Mouse (Mus musculus) intestine, embryonic 14.5 days (tissue): ENCODE data around the gene Gcc2. TPM values are rescaled to one million over a fixed set of nuclear protein-coding genes. Genes with fewer than 3 reads are reported as not detected.
"Not testable (repeated sequence)": the region's sequence is repeated elsewhere in the genome, so short reads cannot be mapped to it uniquely, and the experiment has no call there.

Source experiments
- ATAC-seq: fragments of 200-750 bp; cut with Nextera tagmentation; replicated peaks from 2 replicates; pipeline ENCODE4 v1.8.0; 2017; ENCODE audit warnings: low read depth, moderate number of reproducible peaks, moderate TSS enrichment, moderate library complexity; ENCODE audit not compliant: low FRiP score, low TSS enrichment
- DNase-seq: peaks from one replicate; pipeline ENCODE4 v3.0.0-alpha.2; 2018; ENCODE audit warnings: low spot score
- H3K27ac ChIP-seq: fragments of 300-500 bp; sonication (generic); 2 replicates; pipeline ENCODE4 v1.5.1; 2014; ENCODE audit warnings: low read depth, mild to moderate bottlenecking, control low read depth
- H3K27me3 ChIP-seq: fragments of 300-500 bp; sonication (generic); replicated peaks from 2 replicates; pipeline ENCODE4 v1.6.1; 2014; ENCODE audit warnings: low read length, control low read depth; ENCODE audit not compliant: control insufficient read depth, insufficient read depth
- H3K36me3 ChIP-seq: fragments of 300-500 bp; sonication (generic); 2 replicates; pipeline ENCODE4 v1.6.1; 2014; ENCODE audit warnings: low read length, control low read depth; ENCODE audit not compliant: control insufficient read depth, insufficient read depth
- H3K4me1 ChIP-seq: fragments of 300-500 bp; sonication (generic); replicated peaks from 2 replicates; pipeline ENCODE4 v1.6.1; 2014; ENCODE audit warnings: low read length, control low read depth, mixed read lengths; ENCODE audit not compliant: control insufficient read depth, insufficient read depth
- H3K4me2 ChIP-seq: fragments of 300-500 bp; sonication (generic); 2 replicates; pipeline ENCODE4 v1.6.1; 2014; ENCODE audit warnings: low read length
- H3K4me3 ChIP-seq: fragments of 300-500 bp; sonication (generic); 2 replicates; pipeline ENCODE4 v1.5.1; 2014; ENCODE audit warnings: low read depth, low read length, control low read depth, mixed read lengths
- H3K9ac ChIP-seq: fragments of 300-500 bp; sonication (generic); 2 replicates; pipeline ENCODE4 v1.6.1; 2014; ENCODE audit warnings: mild to moderate bottlenecking, low read length
- H3K9me3 ChIP-seq: fragments of 300-500 bp; sonication (generic); 2 replicates; pipeline ENCODE4 v1.6.1; 2016; ENCODE audit warnings: low read length, control low read depth; ENCODE audit not compliant: control insufficient read depth
- WGBS: fragments of 180-500 bp; shearing (Covaris S2); extraction: QIAGEN DNeasy Blood & Tissue Kit; methylation state at CpG from one replicate; pipeline ENCODE4 v1.1.7; 2014; 5-methylcytosine and 5-hydroxymethylcytosine counted together
- polyA plus RNA-seq: library from polyadenylated mRNA; unstranded; fragments of >200 nt; fragmentation: Nextera tagmentation; extraction: Ambion mirVana; gene quantifications from 2 replicates; pipeline ENCODE4 v1.2.1, GENCODE M21; 2014

Gene Gcc2
- polyA plus RNA-seq, 1 experiment from 2014 or later = 65.5 TPM

DNA sequence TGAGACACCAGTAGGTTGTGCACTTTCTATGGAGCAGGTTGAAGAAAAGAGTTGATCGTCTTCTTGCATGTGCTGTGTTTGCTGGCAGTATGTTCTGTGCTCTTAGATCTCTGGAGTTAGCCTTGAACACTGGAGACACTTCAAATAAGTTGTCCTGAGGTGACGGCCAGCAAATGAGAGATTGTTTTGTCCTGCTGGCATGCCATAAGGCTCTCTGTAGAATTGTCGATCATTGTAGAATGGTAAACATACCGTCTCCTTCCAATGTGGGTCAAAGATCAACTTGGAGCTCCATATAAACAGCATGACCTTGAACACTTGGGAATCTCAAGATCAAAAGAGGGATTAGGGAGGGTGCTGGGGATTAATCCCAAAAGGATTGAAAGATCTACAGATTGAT lies 28.9 kb upstream of the Gcc2 start:
- H3K27me3 ChIP-seq, H3K27ac ChIP-seq, H3K4me2 ChIP-seq, H3K9ac ChIP-seq, H3K9me3 ChIP-seq, ATAC-seq, H3K4me3 ChIP-seq, H3K36me3 ChIP-seq, H3K4me1 ChIP-seq: not testable (repeated sequence)
- DNase-seq = peak; percentile 62
- 90% methylated on average over 4 of the region's 4 CpGs for WGBS

- H3K27ac ChIP-seq, H3K9ac ChIP-seq, DNase-seq, H3K4me3 ChIP-seq, H3K36me3 ChIP-seq, H3K27me3 ChIP-seq, H3K4me1 ChIP-seq, ATAC-seq, H3K4me2 ChIP-seq: not testable (repeated sequence)
- WGBS = 87% methylated on average over 2 of the region's 6 CpGs
- H3K9me3 ChIP-seq = peaks cover 13% of the 10 kb centered on the region
These were observed 27.5 kb upstream of the Gcc2 start for GRCm38 (mm10) chr10:58227798-58228197.

GRCm38 (mm10) chr10:58230021-58230420 lies 25.3 kb upstream of the Gcc2 start:
- not testable (repeated sequence) for H3K4me3 ChIP-seq, H3K9ac ChIP-seq, H3K36me3 ChIP-seq, H3K27ac ChIP-seq, DNase-seq, H3K4me2 ChIP-seq, H3K4me1 ChIP-seq, H3K27me3 ChIP-seq, ATAC-seq
- peaks cover 13% of the 10 kb centered on the region for H3K9me3 ChIP-seq
- 59% methylated on average over 3 of the region's 3 CpGs for WGBS

DNA sequence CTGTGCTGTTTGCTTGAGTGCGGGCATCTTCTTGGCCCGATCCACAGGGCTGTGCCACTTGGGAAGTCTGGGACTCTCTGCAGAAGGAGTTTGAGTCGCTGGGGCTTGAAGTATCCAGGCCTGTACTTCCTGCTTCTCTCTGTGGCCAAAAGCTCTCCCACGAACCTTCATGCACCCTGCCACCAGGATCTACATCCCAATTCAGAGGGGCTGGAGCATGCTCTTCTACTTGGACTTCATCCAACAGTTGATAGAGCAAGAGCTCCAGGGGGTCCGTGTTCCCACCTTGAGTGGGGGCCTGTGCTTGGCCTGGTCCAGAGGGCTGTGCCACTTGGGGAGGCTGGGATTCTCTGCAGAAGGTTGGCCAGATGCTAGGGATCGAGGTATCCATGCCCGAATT lies 24.2 kb upstream of the Gcc2 start:
- not testable (repeated sequence) for H3K4me3 ChIP-seq, H3K4me1 ChIP-seq, H3K9ac ChIP-seq, H3K27me3 ChIP-seq, DNase-seq, H3K4me2 ChIP-seq, H3K36me3 ChIP-seq, H3K27ac ChIP-seq
- WGBS = 82% methylated on average over 5 of the region's 7 CpGs
- peaks cover 13% of the 10 kb centered on the region for H3K9me3 ChIP-seq
- ATAC-seq = peak; percentile 48

GRCm38 (mm10) chr10:58231779-58232640 lies 23.3 kb upstream of the Gcc2 start:
- H3K27ac ChIP-seq, H3K36me3 ChIP-seq, H3K4me2 ChIP-seq, H3K9ac ChIP-seq, H3K4me3 ChIP-seq, H3K27me3 ChIP-seq, H3K4me1 ChIP-seq: not testable (repeated sequence)
- H3K9me3 ChIP-seq = peaks cover 13% of the 10 kb centered on the region
- peak; percentile 83 for ATAC-seq
- WGBS = 87% methylated on average over 31 of the region's 35 CpGs
- peak; percentile 85 for DNase-seq

DNA sequence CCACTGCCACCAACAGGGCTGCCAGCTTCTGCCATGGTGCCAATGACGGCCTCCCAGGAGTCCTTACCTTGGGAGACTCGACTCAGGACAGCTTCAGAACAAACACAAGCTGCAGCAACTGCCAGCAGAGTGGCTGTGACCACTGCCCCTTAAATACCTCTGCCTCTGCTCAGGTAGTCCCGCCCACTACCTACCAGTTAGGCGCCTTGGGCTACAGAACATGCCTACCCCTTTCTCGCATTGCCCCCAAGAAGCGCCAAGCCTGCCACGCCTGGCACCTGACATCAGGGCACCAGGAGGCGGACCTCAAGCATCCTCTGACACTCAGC lies 22.7 kb upstream of the Gcc2 start, which contains the start of gene Duxf3:
TSS of gene Duxf3 (minus strand) at position 35 of the 329 bp plus-strand sequence.
- not testable (repeated sequence) for H3K9ac ChIP-seq, H3K4me1 ChIP-seq, H3K36me3 ChIP-seq, DNase-seq, H3K4me3 ChIP-seq, H3K27ac ChIP-seq, H3K4me2 ChIP-seq, H3K27me3 ChIP-seq
- H3K9me3 ChIP-seq = peaks cover 13% of the 10 kb centered on the region
- 88% methylated on average over 7 of the region's 8 CpGs for WGBS
- ATAC-seq = peak; percentile 63

GRCm38 (mm10) chr10:58233054-58233739 lies 22.1 kb upstream of the Gcc2 start:
- H3K36me3 ChIP-seq, H3K9ac ChIP-seq, H3K4me1 ChIP-seq, H3K4me3 ChIP-seq, H3K27me3 ChIP-seq, H3K27ac ChIP-seq, H3K4me2 ChIP-seq, DNase-seq: not testable (repeated sequence)
- 79% methylated on average over 9 of the region's 10 CpGs for WGBS
- H3K9me3 ChIP-seq = peaks cover 13% of the 10 kb centered on the region
- peak; percentile 45 for ATAC-seq

DNA sequence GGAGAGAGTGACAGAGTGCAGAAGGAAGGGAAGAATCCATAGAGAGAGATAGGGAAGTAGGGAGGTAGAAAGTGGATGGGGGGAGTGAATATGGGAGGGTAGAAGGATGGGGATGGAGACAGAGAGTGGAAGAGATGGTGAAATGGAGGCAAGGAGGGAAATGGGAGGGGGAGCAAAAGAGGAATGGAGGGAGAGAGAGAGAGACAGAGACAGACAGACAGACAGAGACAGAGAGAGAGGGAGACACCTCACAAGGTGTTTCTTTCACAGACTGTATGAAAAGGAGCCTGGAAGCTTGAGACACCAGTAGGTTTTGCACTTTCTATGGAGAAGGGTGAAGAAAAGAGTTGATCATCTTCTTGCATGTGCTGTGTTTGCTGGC lies 21.6 kb upstream of the Gcc2 start:
- not testable (repeated sequence) for H3K36me3 ChIP-seq, ATAC-seq, H3K27ac ChIP-seq, H3K27me3 ChIP-seq, H3K4me2 ChIP-seq, H3K4me1 ChIP-seq, DNase-seq, H3K4me3 ChIP-seq, H3K9ac ChIP-seq
- H3K9me3 ChIP-seq = peaks cover 13% of the 10 kb centered on the region

DNA sequence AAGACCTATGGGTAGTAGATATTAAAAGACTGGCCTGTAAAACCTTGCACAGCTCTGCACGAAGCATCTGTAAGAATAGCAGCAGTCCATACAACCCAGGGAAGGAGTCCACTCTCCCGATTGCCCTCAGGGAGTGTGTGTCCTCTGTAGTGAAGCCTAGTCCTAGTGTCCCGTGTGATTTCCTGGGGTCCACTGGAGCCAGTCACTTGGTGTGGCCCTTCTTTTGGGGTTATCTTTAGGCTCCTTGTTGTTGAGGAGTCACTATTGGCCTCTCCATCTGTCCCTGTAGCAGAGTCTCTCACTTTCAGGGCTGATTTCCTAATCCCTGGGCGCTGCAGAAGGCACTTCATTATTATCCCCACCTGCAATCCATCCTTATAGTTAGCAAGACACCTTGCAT lies 20.3 kb upstream of the Gcc2 start:
- not testable (repeated sequence) for H3K4me1 ChIP-seq, H3K27ac ChIP-seq, DNase-seq, H3K27me3 ChIP-seq, H3K4me2 ChIP-seq, H3K4me3 ChIP-seq, H3K36me3 ChIP-seq, H3K9ac ChIP-seq, ATAC-seq
- H3K9me3 ChIP-seq = peaks cover 13% of the 10 kb centered on the region
- 88% methylated on average over 4 of the region's 4 CpGs for WGBS
